ENCODE assay signal across 8 mouse cellular contexts in the genomic region with DNA sequence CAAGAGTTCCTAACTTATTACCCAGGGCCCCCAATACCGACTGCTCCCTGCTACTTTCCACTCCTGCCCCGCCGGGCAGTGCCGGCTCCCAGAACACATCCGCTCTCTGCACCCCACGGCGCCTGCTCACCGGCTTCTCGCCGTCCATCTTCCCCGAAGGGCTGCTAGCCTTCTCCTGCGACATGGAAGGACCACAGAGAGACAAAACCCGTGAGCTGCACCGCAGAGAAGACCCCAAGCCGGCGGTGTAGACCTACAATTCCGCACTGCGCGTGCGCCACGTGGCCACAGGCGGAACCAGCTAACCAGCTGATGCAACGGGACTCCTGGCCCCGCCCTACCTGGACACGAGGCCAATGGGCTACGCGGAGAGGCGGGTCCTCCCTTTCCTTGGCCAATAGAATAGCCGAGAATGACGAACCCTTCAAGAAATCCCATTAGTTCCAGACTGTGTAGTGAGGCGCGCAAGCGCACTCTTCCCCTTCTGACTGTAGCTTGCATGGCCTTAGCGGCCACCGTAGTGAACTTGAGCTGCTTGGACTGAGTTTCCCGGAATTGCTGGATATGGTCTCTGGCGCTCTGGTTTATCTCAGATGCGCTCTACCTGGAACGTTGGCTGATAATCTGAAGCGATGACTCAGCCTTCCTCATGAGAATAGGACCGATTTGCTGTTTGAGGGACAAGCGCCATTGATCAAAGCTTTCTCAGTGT. TPM values are rescaled to one million over a fixed set of nuclear protein-coding genes. Genes with fewer than 3 reads are reported as not detected.
DNase-seq lines count a peak whose midpoint lies in the region; ATAC-seq and TF ChIP-seq lines count a peak whose summit lies in the region.

A gene (minus strand): TSS at position 310 of the 712 bp plus-strand sequence.

- WGBS in cerebellum, adult 2 months = under 1% methylated on average over 42 of the region's 42 CpGs
- WGBS in forebrain, postnatal 0 days = 1% methylated on average over 42 of the region's 42 CpGs
- under 1% methylated on average over 42 of the region's 42 CpGs for WGBS in lung, embryonic 15.5 days

- peaks cover 19 to 20% of the 10 kb centered on the region in 2 experiments for H3K36me3 ChIP-seq in MEL (ENCODE audit: control insufficient read depth in 1 of 2, insufficient read depth in 2 of 2, low read length in 2 of 2)
- 0 out of 2 replicates have a peak, but pooled peaks cover 4% of the 10 kb centered on the region for H3K36me3 ChIP-seq in forebrain, postnatal 0 days (ENCODE audit: insufficient read depth)
- H3K36me3 ChIP-seq in lung, embryonic 15.5 days = peaks cover 14% of the 10 kb centered on the region; the same call in 1 of the 2 replicates

- no peak for TF ChIP-seq RAD21 in MEL (IDR thresholded peaks at IDR 0.05; ENCODE audit: low read depth, low read length)

- DNase-seq in MEL (ENCODE audit: low read depth, low spot score) = peak; percentile 100
- peak; percentile 98 to 99 for DNase-seq in cerebellum, adult 2 months
- peak; percentile 99 for DNase-seq in forebrain, postnatal 0 days
- peak; percentile 97 for DNase-seq in heart, postnatal 4 days
- DNase-seq in layer of hippocampus, adult 8-10 months (ENCODE audit: low spot score in 2 of 2) = peak; percentile 99
- peak; percentile 97 for DNase-seq in ovary, adult 18-20 months (ENCODE audit: low spot score)
- peak; percentile 99 for DNase-seq in thymus, postnatal 0 days (ENCODE audit: low spot score)

- no peaks in the 10 kb centered on the region for H3K9me3 ChIP-seq in MEL (replicated peaks; ENCODE audit: insufficient read depth, low read length)
- H3K9me3 ChIP-seq in forebrain, postnatal 0 days (ENCODE audit: low read length) = no peaks in the 10 kb centered on the region
- no peaks in the 10 kb centered on the region for H3K9me3 ChIP-seq in lung, embryonic 15.5 days

- TF ChIP-seq CTCF in MEL (IDR thresholded peaks at IDR 0.05 in 2 of 3, conservative IDR thresholded peaks at IDR 0.05 in 1 of 3; ENCODE audit: control insufficient read depth in 1 of 3, insufficient read depth in 1 of 3, low read depth in 2 of 3, low read length in 3 of 3, poor library complexity in 1 of 3, severe bottlenecking in 1 of 3) = no peak
- TF ChIP-seq CTCF in cerebellum, adult 2 months (IDR thresholded peaks at IDR 0.05; ENCODE audit: borderline replicate concordance, insufficient read depth, low read depth, low read length) = no peak
- TF ChIP-seq CTCF in forebrain, postnatal 0 days (IDR thresholded peaks at IDR 0.05; ENCODE audit: low read depth) = peak; percentile 34; the same call in 1 of the 2 replicates

- peak within 1 kb of the TSS; percentile 67 for H3K4me2 ChIP-seq in forebrain, postnatal 0 days (ENCODE audit: low read depth)
- H3K4me2 ChIP-seq in lung, embryonic 15.5 days = peak within 1 kb of the TSS; percentile 80

- H3K4me1 ChIP-seq in MEL (ENCODE audit: control insufficient read depth in 1 of 2, insufficient read depth in 2 of 2, low read length in 2 of 2) = peaks cover 9 to 13% of the 10 kb centered on the region in 2 experiments
- no peaks in the 10 kb centered on the region; the same call in 1 of the 2 replicates for H3K4me1 ChIP-seq in cerebellum, adult 2 months (ENCODE audit: control insufficient read depth, insufficient read depth, low read length)
- peaks cover 9% of the 10 kb centered on the region; the same call in 1 of the 2 replicates for H3K4me1 ChIP-seq in forebrain, postnatal 0 days (ENCODE audit: insufficient read depth)
- peaks cover 16% of the 10 kb centered on the region for H3K4me1 ChIP-seq in lung, embryonic 15.5 days

- peak; percentile 44 to 85; a peak in 3 of 4 replicates for TF ChIP-seq EP300 in MEL (IDR thresholded peaks at IDR 0.05; ENCODE audit: low read depth in 1 of 2, low read length in 2 of 2)

- peak within 1 kb of the TSS; percentile 85 for H3K9ac ChIP-seq in MEL (ENCODE audit: control insufficient read depth, low read depth, low read length, poor library complexity, severe bottlenecking)
- H3K9ac ChIP-seq in forebrain, postnatal 0 days = peak within 1 kb of the TSS; percentile 70
- peak within 1 kb of the TSS; percentile 74 for H3K9ac ChIP-seq in lung, embryonic 15.5 days

- H3K79me2 ChIP-seq in MEL (ENCODE audit: control insufficient read depth, insufficient read depth, low read length, poor library complexity) = peaks cover 42% of the 10 kb centered on the region

- peak within 1 kb of the TSS; percentile 72 for H3K27ac ChIP-seq in MEL (ENCODE audit: control insufficient read depth, low read depth, low read length)
- H3K27ac ChIP-seq in cerebellum, adult 2 months (ENCODE audit: insufficient read depth, low read length) = peak within 1 kb of the TSS; percentile 12; the same call in 1 of the 2 replicates
- peak within 1 kb of the TSS; percentile 29; the same call in 1 of the 2 replicates for H3K27ac ChIP-seq in forebrain, postnatal 0 days (ENCODE audit: low read depth, low read length)
- H3K27ac ChIP-seq in lung, embryonic 15.5 days = no peak within 1 kb of the TSS

- peak; percentile 100 for ATAC-seq in forebrain, postnatal 0 days
- ATAC-seq in lung, embryonic 15.5 days (ENCODE audit: borderline replicate concordance, extremely low read depth, low FRiP score, low TSS enrichment) = peak; percentile 100

- TF ChIP-seq POLR2A in MEL (IDR thresholded peaks at IDR 0.05; ENCODE audit: control insufficient read depth in 1 of 2, insufficient read depth in 1 of 2, low read depth in 1 of 2, low read length in 2 of 2, poor library complexity in 1 of 2) = peak; percentile 81 to 91
- TF ChIP-seq POLR2A in cerebellum, adult 2 months (IDR thresholded peaks at IDR 0.05; ENCODE audit: borderline replicate concordance, insufficient read depth, low read length) = peak; percentile 87; the same call in 1 of the 2 replicates

- peak within 1 kb of the TSS; percentile 78 to 92 for H3K4me3 ChIP-seq in MEL (ENCODE audit: control insufficient read depth in 1 of 2, insufficient read depth in 1 of 2, low read depth in 2 of 2, low read length in 2 of 2)
- H3K4me3 ChIP-seq in cerebellum, adult 2 months (replicated peaks; ENCODE audit: insufficient read depth, low read depth, low read length) = peak within 1 kb of the TSS; percentile 93
- peak within 1 kb of the TSS; percentile 83 for H3K4me3 ChIP-seq in forebrain, postnatal 0 days (ENCODE audit: low read depth, low read length)
- H3K4me3 ChIP-seq in lung, embryonic 15.5 days = peak within 1 kb of the TSS; percentile 84

- no peaks in the 10 kb centered on the region for H3K27me3 ChIP-seq in MEL (ENCODE audit: control insufficient read depth in 1 of 2, insufficient read depth in 2 of 2, low read length in 2 of 2)
- H3K27me3 ChIP-seq in cerebellum, adult 2 months (ENCODE audit: control insufficient read depth, insufficient read depth, low read length) = no peaks in the 10 kb centered on the region
- no peaks in the 10 kb centered on the region for H3K27me3 ChIP-seq in forebrain, postnatal 0 days (ENCODE audit: insufficient read depth, low read length)
- no peaks in the 10 kb centered on the region for H3K27me3 ChIP-seq in lung, embryonic 15.5 days

TF ChIP-seq in MEL, 35 proteins besides CTCF, POLR2A, EP300 and RAD21 (continues in another document):
- TF ChIP-seq MXI1 (IDR thresholded peaks at IDR 0.05; ENCODE audit: low read depth, low read length) (peak; percentile 98), JUND (IDR thresholded peaks at IDR 0.05; ENCODE audit: low read depth, low read length) (peak; percentile 87), NRF1 (IDR thresholded peaks at IDR 0.05; ENCODE audit: insufficient read depth, low read depth, low read length, poor library complexity, severe bottlenecking) (peak; percentile 90), MAZ (IDR thresholded peaks at IDR 0.05; ENCODE audit: low read depth, low read length) (peak; percentile 19; the same call in 1 of the 2 replicates), RCOR1 (IDR thresholded peaks at IDR 0.05; ENCODE audit: low read depth, low read length) (peak; percentile 67), ETS1 (IDR thresholded peaks at IDR 0.05; ENCODE audit: low read depth, low read length) (peak; percentile 92), SIN3A (IDR thresholded peaks at IDR 0.05; ENCODE audit: low read length) (peak; percentile 97), BHLHE40 (IDR thresholded peaks at IDR 0.05; ENCODE audit: borderline replicate concordance, low read depth, low read length) (no peak), TBP (IDR thresholded peaks at IDR 0.05; ENCODE audit: low read depth, low read length) (peak; percentile 91), MAFK (IDR thresholded peaks at IDR 0.05; ENCODE audit: borderline replicate concordance, low read depth, low read length) (peak; percentile 79), USF1 (IDR thresholded peaks at IDR 0.05; ENCODE audit: low read depth, low read length) (peak; percentile 91), UBTF (IDR thresholded peaks at IDR 0.05; ENCODE audit: borderline replicate concordance, insufficient read depth, low read depth, low read length) (0 out of 2 replicates have a peak, but pooled peaks have one; percentile 14), GATA1 (IDR thresholded peaks at IDR 0.05; ENCODE audit: low read depth, low read length) (peak; percentile 92), CHD1 (IDR thresholded peaks at IDR 0.05; ENCODE audit: low read depth, low read length) (no peak; the same call in 1 of the 2 replicates), MYB (IDR thresholded peaks at IDR 0.05; ENCODE audit: low read depth, low read length) (peak; percentile 32; the same call in 1 of the 2 replicates), POLR2AphosphoS5 (IDR thresholded peaks at IDR 0.05; ENCODE audit: borderline replicate concordance, low read depth, low read length) (0 out of 2 replicates have a peak, but pooled peaks have one; percentile 24), KAT2A (conservative IDR thresholded peaks at IDR 0.05; ENCODE audit: low read depth, low read length) (peak; percentile 59), TCF12 (IDR thresholded peaks at IDR 0.05; ENCODE audit: low read depth, low read length) (peak; percentile 59), USF2 (IDR thresholded peaks at IDR 0.05; ENCODE audit: borderline replicate concordance in 1 of 2, insufficient read depth in 1 of 2, low read depth in 1 of 2, low read length in 2 of 2) (0 out of 4 replicates have a peak, but pooled peaks of 1 of the 2 experiments have one; percentile 22)

RNA-seq across cellular contexts. Expression of the gene that starts here (rescaled TPM):
- total RNA-seq in MEL (2012; rRNA removed) = 89.0 and 124 TPM in 2 replicates
- polyA plus RNA-seq in MEL (2012; ENCODE audit: insufficient read depth in 1 of 2, insufficient read length in 2 of 2, low read depth in 1 of 2, low replicate concordance in 2 of 2, missing spikeins in 1 of 2) = 1,000 to 10,000 TPM in 1 of 2 experiments, 100 to 1,000 TPM in 1; 174 to 1,064 TPM
- 37.6 and 38.5 TPM in 2 replicates for polyA plus RNA-seq in cerebellum, adult 2 months (2012; rRNA removed)
- 27.6 and 38.9 TPM in 2 replicates for total RNA-seq in forebrain, postnatal 0 days (2014; rRNA removed)
- polyA plus RNA-seq in forebrain, postnatal 0 days (2015; fragmentation: Nextera tagmentation; extraction: Ambion mirVana) = 35.0 and 36.5 TPM in 2 replicates
- 10 to 100 TPM; 33.0 TPM for total RNA-seq in heart, postnatal 4 days (2021)
- total RNA-seq in layer of hippocampus, adult 8-10 months (2022) = 10 to 100 TPM; 29.5 to 40.4 (median 32.9) TPM
- polyA plus RNA-seq in lung, embryonic 15.5 days (2015; fragmentation: Nextera tagmentation; extraction: Ambion mirVana) = 57.7 and 58.9 TPM in 2 replicates
- polyA plus RNA-seq in thymus, postnatal 0 days (2015; fragmentation: Nextera tagmentation; extraction: Ambion mirVana) = 54.4 and 56.4 TPM in 2 replicates
